Mouse (Mus musculus) adrenal gland, postnatal 36 days (tissue): ENCODE results near the gene Cetn2. TPM values are rescaled to one million over a fixed set of nuclear protein-coding genes. Genes with fewer than 3 reads are reported as not detected.
A peak's percentile ranks its signal among the peaks of the same experiment; 100 is the strongest.

Experiments used
- DNase-seq, 2 experiments: peaks; one replicate each; pipeline ENCODE4 v3.0.0; 2021; ENCODE audit warnings: mixed read lengths in 1 of 2
- long read RNA-seq, 2 experiments: library from polyadenylated mRNA; stranded (forward); transcript quantifications; one replicate each; pipeline ENCODE4 v2.0.0; 2021; ENCODE audit warnings: borderline sequencing depth in 2 of 2
- total RNA-seq, 2 experiments: library from RNA; stranded (reverse); gene quantifications; 2 replicates each; pipeline ENCODE4 v1.2.3; 2021

The Cetn2 gene
- 10 to 100 TPM; 48.7 to 49.5 TPM for total RNA-seq
- long read RNA-seq, experiment 1, transcript Cetn2-203 (5 exons, 1,286 nt): major isoform, 90 of 110 reads
- long read RNA-seq, experiment 1, transcript Cetn2-201 (4 exons, 1,026 nt): minor isoform, 6 of 110 reads
- long read RNA-seq, experiment 1, partial matches to known transcripts: 13 of 110 reads
- long read RNA-seq, experiment 1, other reads (novel, unspliced or antisense): 1 of 110 reads
- long read RNA-seq, experiment 2, transcript Cetn2-203 (5 exons, 1,286 nt): major isoform, 24 of 28 reads
- long read RNA-seq, experiment 2, partial matches to known transcripts: 0 of 28 reads
- long read RNA-seq, experiment 2, other reads (novel, unspliced or antisense): 3 of 28 reads

DNA sequence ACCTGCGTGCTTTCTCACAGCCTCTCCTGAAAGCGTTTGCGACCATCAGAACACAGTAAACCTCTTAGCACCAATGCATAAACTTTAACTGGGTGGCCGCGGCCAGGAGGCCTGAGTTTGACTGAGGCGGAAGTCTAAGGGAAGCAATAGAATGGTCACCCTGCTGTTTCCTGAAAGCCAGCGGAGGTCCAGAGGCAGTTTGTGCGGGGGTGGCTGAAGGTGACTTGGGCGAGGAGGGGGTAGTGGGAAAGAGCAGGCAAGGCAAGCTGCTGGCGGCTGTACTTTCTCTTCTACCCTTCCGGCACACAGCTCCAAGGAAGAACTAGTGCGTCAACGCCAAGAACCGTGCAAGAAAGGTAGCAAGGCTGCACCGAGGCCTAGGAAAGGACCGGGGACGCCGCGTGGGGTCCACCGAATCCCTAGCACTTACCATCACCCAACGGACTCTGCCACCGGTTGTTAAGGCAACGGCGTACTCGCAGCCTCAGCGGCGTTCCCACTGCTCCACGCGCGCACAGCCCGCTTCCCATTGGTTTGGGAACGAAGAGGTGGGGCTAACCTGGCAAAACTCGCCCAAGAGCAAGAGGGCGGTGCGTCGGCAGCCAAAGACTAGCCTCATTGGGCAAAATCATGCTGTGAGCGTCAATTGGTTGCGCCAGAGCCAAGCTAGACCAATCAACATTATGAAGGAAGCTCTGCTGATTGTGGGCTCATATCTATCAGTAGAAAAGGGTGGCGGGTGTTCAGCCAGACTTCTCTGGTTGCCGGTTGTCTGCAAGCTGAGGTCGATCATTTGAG is at the start of gene Cetn2, which contains the start of gene Nsdhl:
Gene Cetn2 (minus strand): TSS at position 528 of the 798 bp plus-strand sequence.
Gene Nsdhl (plus strand): TSS at position 674 of the 798 bp plus-strand sequence.
- DNase-seq: peak; percentile 91

DNA sequence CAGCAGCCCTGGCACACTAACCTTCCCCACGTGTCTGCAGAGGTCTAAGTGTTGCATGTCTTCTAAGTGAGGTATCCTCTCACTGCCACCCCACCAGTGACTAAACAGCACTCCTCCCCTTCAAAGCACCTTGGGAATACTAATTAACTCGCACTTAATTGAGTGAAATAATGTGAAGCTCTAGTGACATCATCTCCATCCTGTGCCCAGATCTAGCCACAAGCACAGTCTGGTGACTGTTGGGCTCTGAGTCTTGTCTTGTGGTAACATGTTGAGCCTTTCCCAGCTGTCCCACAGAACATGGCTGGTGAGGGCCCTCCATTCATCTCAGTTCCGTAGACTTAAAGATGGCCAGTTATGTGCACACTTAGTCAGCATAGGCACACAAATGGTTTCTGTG is 44.5 kb upstream of the Cetn2 start:
- no peak for DNase-seq

GRCm38 (mm10) chrX:72961511-72961910 is 43.3 kb upstream of the Cetn2 start:
- no peak for DNase-seq

DNA sequence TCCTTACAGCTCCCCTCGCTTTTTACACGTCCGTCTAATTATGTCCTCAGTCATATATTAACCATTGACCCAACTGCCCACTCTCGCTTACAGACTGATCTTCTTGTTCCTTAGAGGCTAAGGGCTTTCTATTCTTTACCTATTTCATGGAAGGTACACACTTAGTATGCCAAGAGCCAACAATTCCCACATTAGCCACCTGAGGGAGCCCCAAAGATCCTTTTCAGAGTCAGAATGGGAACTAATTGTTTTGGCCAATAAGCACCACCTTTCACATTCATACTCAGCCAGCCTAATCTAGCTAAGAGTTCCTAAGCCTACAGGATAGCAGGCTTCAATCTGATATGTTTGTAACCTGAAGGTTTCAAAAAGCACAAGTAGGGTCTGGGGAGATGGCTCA is 42.2 kb upstream of the Cetn2 start:
- peak; percentile 4 to 23 for DNase-seq

DNA sequence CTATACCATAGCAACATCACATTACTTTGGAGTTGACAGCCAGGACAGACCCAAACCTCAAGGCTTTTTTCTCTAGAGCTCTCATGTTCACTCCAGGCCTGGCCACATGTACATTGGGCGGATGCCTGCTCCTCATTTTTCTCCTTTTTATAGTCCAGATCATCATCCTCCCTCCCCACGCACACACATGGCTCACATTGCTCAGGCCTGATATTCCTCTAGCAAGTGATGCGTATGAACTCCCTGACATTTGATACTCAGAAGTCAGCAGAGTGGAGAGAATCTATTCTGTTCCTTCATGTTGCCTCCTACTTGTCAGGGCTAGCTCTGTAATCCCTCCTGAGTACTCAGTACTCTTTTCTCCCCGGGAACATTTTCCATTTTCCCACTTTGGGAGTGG is 38.3 kb upstream of the Cetn2 start:
- no peak for DNase-seq

DNA sequence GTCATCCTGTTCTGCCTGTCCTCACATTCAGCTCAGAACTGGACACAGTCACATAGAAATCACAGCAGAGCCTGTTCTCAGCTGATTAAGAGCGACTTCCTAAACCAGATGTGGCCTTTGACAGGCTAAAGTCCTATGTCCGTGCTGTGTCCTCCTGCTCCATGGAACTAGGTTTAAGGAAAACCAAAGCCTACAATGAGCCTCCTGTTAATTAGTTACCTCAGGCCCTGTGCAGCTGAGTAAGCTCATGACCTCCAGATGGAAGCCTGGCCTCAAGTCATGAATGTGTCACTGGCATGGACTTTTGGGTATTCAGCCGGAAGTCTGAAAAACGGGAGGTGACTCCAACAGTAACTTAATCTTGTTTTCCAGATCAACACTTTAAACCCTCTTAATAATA is 35.3 kb upstream of the Cetn2 start:
- DNase-seq: peak; percentile 2 to 6

DNA sequence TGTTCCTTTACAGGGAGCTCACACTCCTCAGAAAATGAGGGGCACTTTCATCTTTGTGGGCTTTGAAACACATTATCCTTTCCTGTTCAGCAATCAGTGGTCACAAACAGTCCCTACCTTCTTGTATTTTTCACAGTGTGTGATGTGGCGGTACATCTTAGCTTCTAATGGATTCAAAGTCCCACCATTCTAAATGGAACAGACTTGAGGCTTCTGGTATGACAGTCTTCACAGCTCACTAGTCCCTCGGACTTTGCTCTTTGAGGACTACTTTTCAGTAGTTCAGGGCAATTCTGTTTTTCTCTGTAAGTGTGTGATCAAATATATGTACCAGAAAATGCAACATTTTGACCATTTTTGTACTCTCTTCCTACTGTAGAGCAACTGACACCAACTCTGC is 3.2 kb upstream of the Cetn2 start:
- DNase-seq: no peak

GRCm38 (mm10) chrX:72918682-72919059 is 460 bp upstream of the Cetn2 start:
- DNase-seq: no peak

- peak in 1 of 2 experiments; percentile 5 for DNase-seq
Measured at GRCm38 (mm10) chrX:72911611-72912010, 6.6 kb downstream of the Cetn2 start.

DNA sequence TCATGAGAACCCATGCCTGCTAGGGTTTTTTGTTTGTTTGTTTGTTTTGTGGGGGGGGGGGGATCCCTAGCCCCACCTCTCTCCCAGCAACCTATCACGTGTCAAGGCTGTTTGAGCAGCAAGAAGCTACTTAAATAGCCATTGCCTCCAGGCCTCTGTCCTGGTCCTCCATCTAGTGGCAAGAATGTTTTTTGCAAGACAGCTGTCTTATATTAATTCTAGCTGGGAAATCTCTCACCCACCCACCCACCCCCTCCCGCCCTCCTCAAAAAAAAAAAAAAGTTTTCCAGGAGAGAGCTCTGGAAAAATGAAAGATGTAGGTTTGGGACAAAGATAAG is 9.8 kb downstream of the Cetn2 start:
- DNase-seq: peak in 1 of 2 experiments; percentile 6

DNA sequence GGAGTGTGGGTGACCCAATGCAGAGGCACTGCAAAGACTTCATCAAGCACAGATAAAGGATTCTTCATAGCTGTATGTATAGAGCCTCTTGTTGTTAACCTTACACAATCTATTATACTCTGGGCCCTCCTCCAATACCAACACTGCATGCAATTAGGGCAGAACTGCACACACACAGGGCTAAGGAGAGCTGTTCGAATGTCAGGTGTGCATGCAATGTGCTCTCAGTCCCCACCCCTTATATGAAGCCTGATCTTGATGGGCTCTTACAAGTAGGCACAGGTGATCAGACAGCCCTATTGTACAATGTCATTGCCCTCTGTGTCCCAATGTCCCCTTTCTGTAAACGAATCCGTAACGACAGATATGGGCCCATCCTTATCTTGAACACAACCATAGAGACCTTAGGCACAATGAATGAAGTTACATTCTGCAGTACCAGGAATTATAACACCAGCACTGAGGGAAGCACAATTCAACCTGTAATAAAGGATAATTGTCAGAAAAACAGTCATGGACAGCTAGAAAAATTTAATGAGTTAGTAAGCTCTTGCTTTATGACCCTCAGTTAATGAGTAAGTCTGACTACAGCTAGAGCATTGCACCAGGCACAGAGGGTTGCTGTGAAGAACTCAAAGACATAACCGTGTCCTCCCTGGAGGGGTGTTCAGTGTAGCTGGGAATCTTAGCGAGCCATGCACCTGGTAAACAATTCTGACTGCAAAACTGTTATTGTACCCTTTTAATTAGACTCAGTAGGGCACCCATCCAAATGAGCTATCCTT is 10.4 kb downstream of the Cetn2 start:
- DNase-seq: no peak

GRCm38 (mm10) chrX:72902530-72902929 is 15.7 kb downstream of the Cetn2 start:
- no peak for DNase-seq

DNA sequence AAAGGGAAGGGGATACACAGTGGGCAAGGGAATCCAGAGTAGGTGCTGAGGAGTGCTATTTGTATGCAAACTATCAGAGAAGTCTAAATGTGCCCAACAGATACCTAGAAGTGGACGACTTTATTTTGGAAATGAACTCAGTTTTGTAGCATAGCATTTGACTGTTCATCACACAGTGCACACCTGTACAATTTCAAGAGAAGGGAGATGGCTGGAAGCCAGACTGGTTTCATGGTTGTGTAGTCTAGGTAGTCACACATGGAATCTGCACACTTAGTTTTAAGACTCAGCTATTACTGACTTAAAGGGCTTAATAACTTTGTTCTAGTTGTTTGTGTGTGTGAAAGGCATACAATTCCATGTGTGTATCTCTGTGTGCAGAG is 22.2 kb downstream of the Cetn2 start:
- no peak for DNase-seq

DNA sequence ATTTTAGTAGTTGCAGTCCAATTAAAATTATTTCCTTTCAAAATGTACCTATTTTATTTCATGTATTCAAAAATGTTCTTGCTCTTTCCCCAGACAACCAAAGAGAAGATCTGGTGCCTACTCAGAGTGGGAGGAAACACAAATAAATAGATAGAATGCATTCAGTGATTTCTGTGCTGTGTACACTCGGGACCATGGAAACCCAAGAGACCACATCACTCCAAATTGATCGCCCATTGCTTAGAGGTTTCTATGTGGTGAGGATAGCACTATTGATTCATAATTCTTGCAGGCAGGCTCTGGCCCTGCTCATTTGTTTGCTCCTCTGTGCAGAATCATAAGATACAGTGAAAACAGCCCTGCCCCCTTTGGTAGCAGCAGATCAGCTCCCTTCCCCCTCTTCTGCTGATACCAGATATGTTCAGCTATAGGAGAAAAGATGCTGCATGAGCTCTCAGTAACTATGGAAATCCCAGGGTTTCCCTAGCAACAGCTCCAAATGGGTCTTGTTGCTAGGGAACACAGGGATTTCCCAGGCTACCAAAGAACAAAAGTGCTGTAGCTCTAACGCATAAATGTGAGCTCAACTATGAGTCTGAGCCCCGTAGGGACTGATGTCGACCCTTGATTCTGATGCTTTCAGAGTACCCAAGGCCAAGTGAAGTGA is 22.7 kb downstream of the Cetn2 start:
- DNase-seq: no peak

Other genes starting within 250 kb of the Cetn2 start
- under 1 TPM in 1 of 2 experiments, not detected in 1; 0.07 TPM for gene Gabrq, start 93.2 kb downstream of the Cetn2 start, total RNA-seq
- 10 to 100 TPM; 48.7 to 50.8 TPM for gene Nsdhl, start 146 bp upstream of the Cetn2 start, total RNA-seq
- gene Zfp185, start 68.9 kb upstream of the Cetn2 start, total RNA-seq: 1 to 10 TPM; 3.4 TPM
- gene Pnma5, start 118.7 kb upstream of the Cetn2 start, total RNA-seq: under 1 TPM; 0.10 to 0.30 TPM
- under 1 TPM; 0.10 to 0.13 TPM for gene Pnma3, start 146.4 kb upstream of the Cetn2 start, total RNA-seq
- 1 to 10 TPM in 1 of 2 experiments, under 1 TPM in 1; 0.53 to 1.2 TPM for gene Xlr4a, start 164.1 kb upstream of the Cetn2 start, total RNA-seq
- gene Xlr3a, start 178.7 kb upstream of the Cetn2 start, total RNA-seq: under 1 TPM; 0.53 to 0.76 TPM
- under 1 TPM in 1 of 2 experiments, not detected in 1; 0.13 TPM for gene Gm14685, start 198.6 kb upstream of the Cetn2 start, total RNA-seq
- not detected for gene Xlr5b, start 230.4 kb upstream of the Cetn2 start, total RNA-seq
- under 1 TPM in 1 of 2 experiments, not detected in 1; 0.10 TPM for gene DXBay18, start 231.0 kb upstream of the Cetn2 start, total RNA-seq